Comparison of ENCODE assay signal across 9 mouse cellular contexts in the genomic region with DNA sequence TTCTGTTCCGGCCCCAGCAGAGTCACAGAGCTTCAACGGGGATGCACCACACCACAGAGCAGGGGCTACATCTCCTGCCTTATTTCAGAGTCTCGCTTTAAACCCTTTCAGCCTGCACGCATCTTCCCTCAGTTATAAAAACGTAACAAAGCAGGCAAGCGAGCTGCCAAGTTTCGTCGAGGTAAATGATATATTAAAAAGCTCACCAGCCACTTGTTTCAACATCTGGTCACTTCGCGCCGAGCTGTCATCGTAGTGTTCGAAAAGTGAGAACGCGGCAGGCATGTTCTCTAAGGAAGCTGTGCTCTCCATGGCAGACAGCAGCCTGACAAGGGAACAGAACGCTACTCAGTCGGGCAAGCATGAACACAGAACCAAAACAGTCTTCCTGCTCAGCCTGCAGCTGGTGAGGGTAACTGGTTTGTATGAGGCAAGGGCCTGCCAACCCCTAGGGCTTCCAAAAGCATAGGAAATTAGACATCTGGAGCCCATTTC.
DNase-seq lines count a peak whose midpoint lies in the region; ATAC-seq and TF ChIP-seq lines count a peak whose summit lies in the region.
"Had no signal": no experiment of that assay in that cellular context is flagged by ENCODE, and none has a peak within 500 bp of the region (broad histone marks: within the 10 kb centered on the region; RNA-seq: fewer than 3 reads in every experiment).

No protein-coding gene starts in this region.

- H3K4me1 ChIP-seq in spleen, adult 2 months (ENCODE audit: control insufficient read depth, insufficient read depth, insufficient read length), result no peaks in the 10 kb centered on the region; the same call in 1 of the 2 replicates
- H3K4me1 ChIP-seq in limb, embryonic 10.5 days, result peaks cover 18% of the 10 kb centered on the region
- H3K4me1 ChIP-seq in stomach, embryonic 15.5 days, result 0 out of 2 replicates have a peak, but pooled peaks cover 12% of the 10 kb centered on the region
- H3K4me1 ChIP-seq: megakaryocyte, embryonic 14.5 days had no signal

- H3K27ac ChIP-seq in gastrocnemius, adult 2 months, result peak overlapping the region; percentile 58
- 0 out of 2 replicates have a peak overlapping the region, but pooled peaks have one; percentile 17 for H3K27ac ChIP-seq in spleen, adult 2 months (ENCODE audit: insufficient read depth, low read length)
- no peak overlapping the region for H3K27ac ChIP-seq in limb, embryonic 10.5 days
- no peak overlapping the region for H3K27ac ChIP-seq in stomach, embryonic 15.5 days

- no peaks in the 10 kb centered on the region for H3K27me3 ChIP-seq in spleen, adult 2 months (ENCODE audit: control insufficient read depth, insufficient read depth, low read length)
- H3K27me3 ChIP-seq in limb, embryonic 10.5 days (ENCODE audit: low read depth, poor library complexity, severe bottlenecking), result no peaks in the 10 kb centered on the region
- H3K27me3 ChIP-seq in stomach, embryonic 15.5 days (replicated peaks), result no peaks in the 10 kb centered on the region
- H3K27me3 ChIP-seq: megakaryocyte, embryonic 14.5 days had no signal

- TF ChIP-seq CTCF in gastrocnemius, adult 2 months (IDR thresholded peaks at IDR 0.05), result no peak
- no peak for TF ChIP-seq CTCF in spleen, adult 2 months (IDR thresholded peaks at IDR 0.05; ENCODE audit: extremely low read depth, insufficient read depth, insufficient read length, insufficient replicate concordance)

- no peak overlapping the region for H3K4me3 ChIP-seq in gastrocnemius, adult 2 months
- H3K4me3 ChIP-seq in spleen, adult 2 months (ENCODE audit: extremely low read depth, insufficient read depth, insufficient read length), result no peak overlapping the region
- no peak overlapping the region for H3K4me3 ChIP-seq in limb, embryonic 10.5 days
- H3K4me3 ChIP-seq in stomach, embryonic 15.5 days (replicated peaks), result no peak overlapping the region
- H3K4me3 ChIP-seq: megakaryocyte, embryonic 14.5 days had no signal

- H3K9me3 ChIP-seq in limb, embryonic 10.5 days (replicated peaks), result no peaks in the 10 kb centered on the region
- H3K9me3 ChIP-seq in stomach, embryonic 15.5 days, result no peaks in the 10 kb centered on the region

- 57% methylated on average over 17 of the region's 17 CpGs for WGBS in spleen, adult 2 months
- WGBS in limb, embryonic 10.5 days, result 65% methylated on average over 17 of the region's 17 CpGs
- WGBS in stomach, embryonic 15.5 days, result 48% methylated on average over 17 of the region's 17 CpGs

- intact Hi-C loops in gastrocnemius, adult 2 months (cut with DNase I), result no loop called here
- intact Hi-C loops in gastrocnemius, postnatal 14 days (cut with DNase I; ENCODE audit: low total_unique reads), result loop anchor here (10.0 kb wide), 1 partner anchor 319 kb away; no protein-coding TSS in a partner anchor

- TF ChIP-seq POLR2A in spleen, adult 2 months (IDR thresholded peaks at IDR 0.05; ENCODE audit: low read depth, low read length), result no peak

- no peaks in the 10 kb centered on the region for H3K36me3 ChIP-seq in spleen, adult 2 months (ENCODE audit: control insufficient read depth, insufficient read depth, low read length)
- H3K36me3 ChIP-seq in limb, embryonic 10.5 days, result no peaks in the 10 kb centered on the region
- no peaks in the 10 kb centered on the region for H3K36me3 ChIP-seq in stomach, embryonic 15.5 days

- DNase-seq in gastrocnemius, adult 2 months, result no peak
- DNase-seq in gastrocnemius, postnatal 14 days, result no peak
- no peak for DNase-seq in spleen, adult 2 months (ENCODE audit: low read depth in 1 of 2, low spot score in 2 of 2)
- no peak for DNase-seq in spleen, postnatal 4 days (ENCODE audit: low spot score in 2 of 2)
- DNase-seq in limb, embryonic 10.5 days (ENCODE audit: low spot score), result peak; percentile 37
- DNase-seq in ovary, postnatal 10 days (ENCODE audit: low spot score), result no peak
- no peak for DNase-seq in MN1 (ENCODE audit: low spot score)

- no peak overlapping the region for H3K9ac ChIP-seq in stomach, embryonic 15.5 days

- H3K4me2 ChIP-seq in stomach, embryonic 15.5 days, result peak overlapping the region; percentile 28; the same call in 1 of the 2 replicates

- ATAC-seq in stomach, embryonic 15.5 days (ENCODE audit: insufficient read depth, low FRiP score, low read depth), result no peak

Comparison
In these comparisons a context has a peak if more than half of its experiments do, and no peak if none do; other contexts are left out.
1. H3K27ac ChIP-seq: peak in gastrocnemius, adult 2 months (single experiment) and spleen, adult 2 months (single experiment); none in limb, embryonic 10.5 days (single experiment) and stomach, embryonic 15.5 days (single experiment).